8 mouse cellular contexts compared by ENCODE assay signal in genomic region chr19:41801742-41802369, GRCm38 (mm10). TPM values are rescaled to one million over a fixed set of nuclear protein-coding genes. Genes with fewer than 3 reads are reported as not detected.
DNase-seq lines count a peak whose midpoint lies in the region; ATAC-seq and TF ChIP-seq lines count a peak whose summit lies in the region.

Gene Arhgap19 (minus strand): TSS chr19:41802047.

- peak within 1 kb of the TSS; percentile 66 for H3K27ac ChIP-seq in embryonic facial prominence, embryonic 13.5 days
- no peak within 1 kb of the TSS for H3K27ac ChIP-seq in kidney, adult 2 months (ENCODE audit: insufficient read depth, low read depth, low read length)
- peak within 1 kb of the TSS; percentile 76 for H3K27ac ChIP-seq in limb, embryonic 12.5 days
- peak within 1 kb of the TSS; percentile 70 for H3K27ac ChIP-seq in midbrain, embryonic 15.5 days
- peak within 1 kb of the TSS; percentile 26 for H3K27ac ChIP-seq in spleen, adult 2 months (ENCODE audit: insufficient read depth, low read length)

- no peaks in the 10 kb centered on the region for H3K36me3 ChIP-seq in embryonic facial prominence, embryonic 13.5 days
- no peaks in the 10 kb centered on the region for H3K36me3 ChIP-seq in kidney, adult 2 months (ENCODE audit: control insufficient read depth, insufficient read depth, low read length)
- no peaks in the 10 kb centered on the region for H3K36me3 ChIP-seq in limb, embryonic 12.5 days
- no peaks in the 10 kb centered on the region for H3K36me3 ChIP-seq in midbrain, embryonic 15.5 days (replicated peaks)
- H3K36me3 ChIP-seq in spleen, adult 2 months (ENCODE audit: control insufficient read depth, insufficient read depth, low read length) = no peaks in the 10 kb centered on the region

- H3K4me1 ChIP-seq in embryonic facial prominence, embryonic 13.5 days = peaks cover 25% of the 10 kb centered on the region
- no peaks in the 10 kb centered on the region for H3K4me1 ChIP-seq in kidney, adult 2 months (ENCODE audit: control insufficient read depth, insufficient read depth, low read length)
- peaks cover 16% of the 10 kb centered on the region for H3K4me1 ChIP-seq in limb, embryonic 12.5 days (replicated peaks)
- peaks cover 17% of the 10 kb centered on the region for H3K4me1 ChIP-seq in midbrain, embryonic 15.5 days
- H3K4me1 ChIP-seq in spleen, adult 2 months (ENCODE audit: control insufficient read depth, insufficient read depth, insufficient read length) = no peaks in the 10 kb centered on the region; the same call in 1 of the 2 replicates

- H3K9ac ChIP-seq in embryonic facial prominence, embryonic 13.5 days = peak within 1 kb of the TSS; percentile 90
- peak within 1 kb of the TSS; percentile 82 for H3K9ac ChIP-seq in limb, embryonic 12.5 days (replicated peaks)
- peak within 1 kb of the TSS; percentile 71 for H3K9ac ChIP-seq in midbrain, embryonic 15.5 days

- H3K4me2 ChIP-seq in embryonic facial prominence, embryonic 13.5 days = peak within 1 kb of the TSS; percentile 79
- peak within 1 kb of the TSS; percentile 70 for H3K4me2 ChIP-seq in limb, embryonic 12.5 days
- H3K4me2 ChIP-seq in midbrain, embryonic 15.5 days = peak within 1 kb of the TSS; percentile 75

- H3K27me3 ChIP-seq in embryonic facial prominence, embryonic 13.5 days = no peaks in the 10 kb centered on the region; the same call in 1 of the 2 replicates
- H3K27me3 ChIP-seq in kidney, adult 2 months (replicated peaks; ENCODE audit: control insufficient read depth, insufficient read depth, low read length) = no peaks in the 10 kb centered on the region
- H3K27me3 ChIP-seq in limb, embryonic 12.5 days = peaks cover 6% of the 10 kb centered on the region; the same call in 1 of the 2 replicates
- no peaks in the 10 kb centered on the region for H3K27me3 ChIP-seq in midbrain, embryonic 15.5 days (replicated peaks)
- H3K27me3 ChIP-seq in spleen, adult 2 months (ENCODE audit: control insufficient read depth, insufficient read depth, low read length) = no peaks in the 10 kb centered on the region

- ATAC-seq in embryonic facial prominence, embryonic 13.5 days (ENCODE audit: insufficient number of reproducible peaks, insufficient read depth, low FRiP score, low TSS enrichment, low read depth) = peak; percentile 99
- ATAC-seq in limb, embryonic 12.5 days (ENCODE audit: insufficient number of reproducible peaks, insufficient read depth, low FRiP score, low TSS enrichment, low read depth) = peak; percentile 100
- ATAC-seq in midbrain, embryonic 15.5 days (replicated peaks) = peak; percentile 100

- peak; percentile 96 for DNase-seq in 3134 (ENCODE audit: extremely low read depth, insufficient read length, low spot score)
- peak; percentile 92 to 95 for DNase-seq in adrenal gland, postnatal 36 days
- DNase-seq in heart, adult 18-20 months = peak; percentile 94 to 97
- DNase-seq in kidney, adult 2 months = peak; percentile 97
- DNase-seq in spleen, adult 2 months (ENCODE audit: low read depth in 1 of 2, low spot score in 2 of 2) = peak; percentile 87 to 90

- WGBS in embryonic facial prominence, embryonic 13.5 days = under 1% methylated on average over 48 of the region's 48 CpGs
- WGBS in kidney, adult 2 months = under 1% methylated on average over 48 of the region's 48 CpGs
- WGBS in limb, embryonic 12.5 days = under 1% methylated on average over 44 of the region's 48 CpGs
- WGBS in midbrain, embryonic 15.5 days = 0% methylated on average over 44 of the region's 48 CpGs
- WGBS in spleen, adult 2 months = 1% methylated on average over 48 of the region's 48 CpGs

- no peak for TF ChIP-seq POLR2A in kidney, adult 2 months (IDR thresholded peaks at IDR 0.05; ENCODE audit: low read depth, low read length)
- peak; percentile 27; the same call in 1 of the 2 replicates for TF ChIP-seq POLR2A in spleen, adult 2 months (IDR thresholded peaks at IDR 0.05; ENCODE audit: low read depth, low read length)

- no peak for TF ChIP-seq CTCF in kidney, adult 2 months (conservative IDR thresholded peaks at IDR 0.05; ENCODE audit: insufficient read depth, insufficient read length, low read depth, low read length)
- no peak for TF ChIP-seq CTCF in spleen, adult 2 months (IDR thresholded peaks at IDR 0.05; ENCODE audit: extremely low read depth, insufficient read depth, insufficient read length, insufficient replicate concordance)

- H3K4me3 ChIP-seq in embryonic facial prominence, embryonic 13.5 days = peak within 1 kb of the TSS; percentile 93
- H3K4me3 ChIP-seq in kidney, adult 2 months (ENCODE audit: insufficient read depth, low read depth, low read length) = peak within 1 kb of the TSS; percentile 99
- H3K4me3 ChIP-seq in limb, embryonic 12.5 days (replicated peaks) = peak within 1 kb of the TSS; percentile 90
- peak within 1 kb of the TSS; percentile 96 for H3K4me3 ChIP-seq in midbrain, embryonic 15.5 days
- H3K4me3 ChIP-seq in spleen, adult 2 months (ENCODE audit: extremely low read depth, insufficient read depth, insufficient read length) = peak within 1 kb of the TSS; percentile 97

- peaks cover 5% of the 10 kb centered on the region; the same call in 1 of the 2 replicates for H3K9me3 ChIP-seq in embryonic facial prominence, embryonic 13.5 days
- H3K9me3 ChIP-seq in limb, embryonic 12.5 days = peaks cover 6% of the 10 kb centered on the region
- H3K9me3 ChIP-seq in midbrain, embryonic 15.5 days = no peaks in the 10 kb centered on the region

RNA-seq across cellular contexts. Expression of gene Arhgap19, which starts in this region (rescaled TPM):
- 1 to 10 TPM; 5.0 to 5.8 TPM for total RNA-seq in adrenal gland, postnatal 36 days (2021)
- 22.2 and 23.2 TPM in 2 replicates for polyA plus RNA-seq in embryonic facial prominence, embryonic 13.5 days (2015; fragmentation: Nextera tagmentation; extraction: Ambion mirVana)
- 1 to 10 TPM; 2.0 to 2.6 TPM for total RNA-seq in heart, adult 18-20 months (2021)
- 1.0 and 1.3 TPM in 2 replicates for polyA plus RNA-seq in kidney, adult 2 months (2012; rRNA removed)
- polyA plus RNA-seq in limb, embryonic 12.5 days (2016; fragmentation: Nextera tagmentation; extraction: Ambion mirVana) = 33.5 and 35.0 TPM in 2 replicates
- 5.2 and 6.2 TPM in 2 replicates for polyA plus RNA-seq in midbrain, embryonic 15.5 days (2015; fragmentation: Nextera tagmentation; extraction: Ambion mirVana)
- polyA plus RNA-seq in spleen, adult 2 months (2012; rRNA removed) = 4.8 and 8.5 TPM in 2 replicates
